Comparison of ENCODE assay signal across 9 mouse cellular contexts in genomic region chr6:108700638-108701343, GRCm38 (mm10). TPM values are rescaled to one million over a fixed set of nuclear protein-coding genes. Genes with fewer than 3 reads are reported as not detected.
DNase-seq lines count a peak whose midpoint lies in the region; ATAC-seq and TF ChIP-seq lines count a peak whose summit lies in the region.
"Had no signal": no experiment of that assay in that cellular context is flagged by ENCODE, and none has a peak within 500 bp of the region (broad histone marks: within the 10 kb centered on the region; RNA-seq: fewer than 3 reads in every experiment).

No protein-coding gene starts in this region.

- DNase-seq in heart, postnatal 4 days = no peak
- DNase-seq in ES-E14 (ENCODE audit: low read depth, low spot score) = no peak
- peak; percentile 32 for DNase-seq in hindbrain, embryonic 10.5 days (ENCODE audit: low spot score)
- no peak for DNase-seq in liver, embryonic 13.5 days
- no peak for DNase-seq in right cerebral cortex, postnatal 36 days (ENCODE audit: low spot score in 2 of 2)
- DNase-seq in cerebellum, adult 11-12 months = no peak
- no peak for DNase-seq in gastrocnemius, postnatal 25 days
- DNase-seq: gastrocnemius, postnatal 14 days had no signal

- H3K9ac ChIP-seq in heart, embryonic 11.5 days (ENCODE audit: low read depth, low read length) = 0 out of 2 replicates have a peak overlapping the region, but pooled peaks have one; percentile 39
- H3K9ac ChIP-seq in ES-E14 (ENCODE audit: insufficient read depth, low read depth, low read length, poor library complexity, severe bottlenecking) = peak overlapping the region; percentile 47
- no peak overlapping the region for H3K9ac ChIP-seq in liver, embryonic 13.5 days

- ATAC-seq in heart, embryonic 11.5 days (replicated peaks; ENCODE audit: insufficient number of reproducible peaks, low FRiP score, low TSS enrichment) = no peak
- no peak for ATAC-seq in liver, embryonic 13.5 days (ENCODE audit: low read depth)

- no peaks in the 10 kb centered on the region for H3K9me3 ChIP-seq in heart, embryonic 11.5 days (replicated peaks; ENCODE audit: control insufficient read depth, low read length)
- H3K9me3 ChIP-seq in ES-E14 (ENCODE audit: control insufficient read depth, insufficient read depth, low read depth, low read length) = no peaks in the 10 kb centered on the region
- no peaks in the 10 kb centered on the region for H3K9me3 ChIP-seq in hindbrain, embryonic 10.5 days
- no peaks in the 10 kb centered on the region for H3K9me3 ChIP-seq in liver, embryonic 13.5 days (replicated peaks)

- no peaks in the 10 kb centered on the region for H3K27me3 ChIP-seq in heart, embryonic 11.5 days (ENCODE audit: control insufficient read depth, insufficient read depth, low read length)
- H3K27me3 ChIP-seq in hindbrain, embryonic 10.5 days (ENCODE audit: insufficient read depth, poor library complexity, severe bottlenecking) = peaks cover 9% of the 10 kb centered on the region; the same call in 1 of the 2 replicates
- H3K27me3 ChIP-seq in liver, embryonic 13.5 days = no peaks in the 10 kb centered on the region

- no peak overlapping the region for H3K27ac ChIP-seq in heart, embryonic 11.5 days (ENCODE audit: low read depth, low read length)
- no peak overlapping the region for H3K27ac ChIP-seq in ES-E14 (ENCODE audit: insufficient read depth, low read depth, low read length, poor library complexity, severe bottlenecking)
- peak overlapping the region; percentile 82 for H3K27ac ChIP-seq in hindbrain, embryonic 10.5 days
- no peak overlapping the region for H3K27ac ChIP-seq in liver, embryonic 13.5 days

- peak overlapping the region; percentile 63 for H3K4me2 ChIP-seq in heart, embryonic 11.5 days
- peak overlapping the region; percentile 30; the same call in 1 of the 2 replicates for H3K4me2 ChIP-seq in liver, embryonic 13.5 days

- H3K4me1 ChIP-seq in heart, embryonic 11.5 days (ENCODE audit: control insufficient read depth, insufficient read depth, low read length) = peaks cover 8% of the 10 kb centered on the region
- peaks cover 4 to 25% of the 10 kb centered on the region in 2 experiments for H3K4me1 ChIP-seq in ES-E14 (ENCODE audit: control insufficient read depth in 2 of 2, insufficient read depth in 2 of 2, low read length in 2 of 2, poor library complexity in 1 of 2)
- H3K4me1 ChIP-seq in hindbrain, embryonic 10.5 days (replicated peaks) = peaks cover 46% of the 10 kb centered on the region
- peaks cover 36% of the 10 kb centered on the region for H3K4me1 ChIP-seq in liver, embryonic 13.5 days (replicated peaks)

- 16% methylated on average over 17 of the region's 17 CpGs for WGBS in heart, embryonic 11.5 days (ENCODE audit: insufficient replicate concordance)
- WGBS in hindbrain, embryonic 10.5 days = 24% methylated on average over 17 of the region's 17 CpGs
- 24% methylated on average over 17 of the region's 17 CpGs for WGBS in liver, embryonic 13.5 days (ENCODE audit: insufficient replicate concordance)

- peak overlapping the region; percentile 14; the same call in 1 of the 2 replicates for H3K4me3 ChIP-seq in heart, embryonic 11.5 days (ENCODE audit: low read depth, low read length)
- peak overlapping the region in 1 of 2 experiments; percentile 5; a peak in 2 of 4 replicates for H3K4me3 ChIP-seq in ES-E14 (ENCODE audit: insufficient read depth in 1 of 2, low read depth in 1 of 2, low read length in 2 of 2, poor library complexity in 1 of 2, severe bottlenecking in 1 of 2)
- peak overlapping the region; percentile 38 for H3K4me3 ChIP-seq in hindbrain, embryonic 10.5 days
- H3K4me3 ChIP-seq in liver, embryonic 13.5 days (replicated peaks) = no peak overlapping the region

- in situ Hi-C loops in ES-E14 (cut with MboI; ENCODE audit: low sequenced_read_pairs in 2 of 2, unreplicated experiment in 2 of 2) = loop anchor here in 1 of 2 experiments (25.0 kb wide), 1 partner anchor 263 kb away; no protein-coding TSS in a partner anchor

- H3K36me3 ChIP-seq in heart, embryonic 11.5 days (ENCODE audit: control insufficient read depth, insufficient read depth, low read length) = no peaks in the 10 kb centered on the region
- H3K36me3 ChIP-seq in ES-E14 (ENCODE audit: control insufficient read depth, insufficient read depth, low read length, poor library complexity, severe bottlenecking) = no peaks in the 10 kb centered on the region
- no peaks in the 10 kb centered on the region for H3K36me3 ChIP-seq in hindbrain, embryonic 10.5 days
- H3K36me3 ChIP-seq in liver, embryonic 13.5 days = no peaks in the 10 kb centered on the region

TF ChIP-seq in ES-E14, 5 proteins besides CTCF, POLR2A, EP300 and RAD21:
- TF ChIP-seq ZNF384 (IDR thresholded peaks at IDR 0.05; ENCODE audit: low read depth, low read length) (no peak), ZC3H11A (IDR thresholded peaks at IDR 0.05; ENCODE audit: borderline replicate concordance, low read depth, low read length) (no peak), CHD2 (IDR thresholded peaks at IDR 0.05; ENCODE audit: low read depth, low read length) (no peak), MAFK (IDR thresholded peaks at IDR 0.05; ENCODE audit: insufficient read depth, low read depth, low read length) (no peak), HCFC1 (IDR thresholded peaks at IDR 0.05; ENCODE audit: borderline replicate concordance, insufficient read depth, low read length) (no peak)

RNA-seq across cellular contexts. Expression of gene Bhlhe40, which starts 40.4 kb away (rescaled TPM):
- 15.2 and 16.2 TPM in 2 replicates for polyA plus RNA-seq in heart, embryonic 11.5 days (2014; fragmentation: Nextera tagmentation; extraction: Ambion mirVana)
- 10 to 100 TPM; 59.9 to 74.1 TPM for total RNA-seq in heart, postnatal 4 days (2021)
- total RNA-seq in ES-E14 (2012; rRNA removed) = 13.0 and 15.8 TPM in 2 replicates
- polyA plus RNA-seq in hindbrain, embryonic 10.5 days (2016; fragmentation: Nextera tagmentation; extraction: Ambion mirVana) = 1.7 and 1.9 TPM in 2 replicates
- polyA plus RNA-seq in liver, embryonic 13.5 days (2015; fragmentation: Nextera tagmentation; extraction: Ambion mirVana) = 3.3 and 5.1 TPM in 2 replicates
- total RNA-seq in gastrocnemius, postnatal 25 days (2021) = 10 to 100 TPM; 61.9 to 69.2 TPM
